Mouse (Mus musculus) 416B (cell line): ENCODE results near the gene Nr4a1.

Experiments
- DNase-seq: peaks from one replicate; pipeline ENCODE4 v3.0.0; 2011; ENCODE audit warnings: low read depth

Gene Nr4a1

DNA sequence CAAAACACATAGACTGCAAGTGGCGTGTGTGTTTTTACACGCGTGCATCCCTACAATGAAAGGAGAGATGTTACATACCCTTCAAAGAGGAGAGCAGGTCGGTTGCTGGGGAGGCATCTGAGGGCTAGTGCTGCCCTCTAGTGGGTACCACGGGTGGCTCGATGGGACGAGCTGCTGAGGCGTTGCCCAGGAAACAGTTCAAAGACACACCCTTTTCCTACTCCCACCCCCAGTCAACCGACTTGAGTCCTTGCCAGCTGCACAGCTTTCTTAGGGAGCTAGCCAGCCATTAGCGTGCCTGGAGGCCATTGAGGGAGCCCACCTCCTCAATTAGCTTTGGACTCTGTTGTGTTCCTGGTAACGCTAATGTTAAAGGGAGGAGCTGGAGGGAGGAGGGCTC is 61.8 kb downstream of the Nr4a1 start:
- DNase-seq = peak; percentile 98

DNA sequence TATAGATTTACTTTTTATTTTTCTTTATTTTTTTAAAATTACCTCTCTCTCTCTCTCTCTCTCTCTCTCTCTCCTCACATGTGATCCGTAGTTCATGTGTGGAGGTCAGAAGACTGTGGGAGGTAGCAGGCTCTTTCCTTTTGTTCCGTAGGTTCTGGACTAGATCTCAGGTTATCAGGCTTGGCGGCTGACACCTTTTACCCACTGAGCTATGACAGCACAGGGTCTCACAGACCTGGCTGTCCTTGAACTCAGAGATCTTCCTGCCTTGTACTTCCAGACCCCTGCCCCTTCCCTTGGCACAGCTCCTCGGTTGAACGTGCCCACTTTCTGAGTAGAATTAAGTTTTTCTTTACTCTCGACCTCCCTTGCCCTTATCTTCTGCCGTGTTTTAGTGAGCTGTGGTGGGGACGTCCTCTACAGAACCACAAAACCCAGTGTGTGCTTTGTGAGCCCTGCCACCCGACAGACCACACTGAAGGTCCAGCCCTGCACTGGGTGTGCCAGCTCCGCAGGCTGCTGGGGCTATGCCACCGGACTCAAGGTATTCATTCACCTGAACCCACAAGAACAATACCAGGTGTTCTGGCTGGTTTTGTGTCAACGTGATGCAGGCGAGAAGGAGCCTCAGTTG is 62.3 kb downstream of the Nr4a1 start:
- DNase-seq = peak; percentile 59

DNA sequence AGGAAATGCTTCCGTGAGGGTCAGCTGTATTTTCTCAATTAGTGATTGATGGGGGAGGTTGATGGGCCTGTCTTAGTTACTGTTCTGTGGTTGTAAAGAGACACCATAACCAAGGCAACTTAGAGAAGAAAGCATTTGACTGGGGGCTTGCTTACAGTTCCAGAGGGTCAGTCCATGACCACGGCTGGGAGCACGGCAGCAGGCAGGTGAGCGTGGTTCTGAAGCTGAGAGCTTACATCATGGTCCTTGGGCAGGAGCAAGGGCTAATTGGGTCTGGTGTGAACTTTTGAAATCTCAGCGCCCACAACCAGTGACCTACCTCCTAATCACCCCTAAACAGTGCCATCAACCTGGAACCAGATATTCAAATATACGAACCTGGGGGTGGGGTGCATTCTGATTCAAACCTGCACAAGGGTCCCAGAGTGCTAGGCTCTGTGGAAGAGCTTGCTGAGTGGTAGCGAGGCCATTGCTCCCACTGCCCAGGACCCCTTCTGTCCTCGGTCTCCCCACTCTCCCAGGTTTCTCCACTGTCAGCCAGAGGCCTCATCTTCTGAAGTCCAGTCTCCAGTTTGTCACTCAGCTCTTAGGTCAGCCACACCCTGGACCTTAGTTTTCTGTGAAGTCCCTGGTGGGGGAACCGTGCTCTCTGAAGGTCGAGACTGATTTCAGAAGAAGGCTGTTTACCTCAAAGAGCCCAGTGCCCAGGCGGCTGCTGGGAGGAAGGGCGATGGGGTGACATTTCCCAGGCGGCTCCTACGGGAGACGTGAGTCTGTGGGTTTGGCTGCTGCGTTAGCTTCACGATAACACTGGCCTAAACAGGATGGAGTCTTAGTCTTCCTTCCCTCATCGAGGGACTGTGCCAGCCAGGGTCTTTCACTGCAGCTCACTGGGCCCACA is 63.1 kb downstream of the Nr4a1 start:
- DNase-seq = no peak

DNA sequence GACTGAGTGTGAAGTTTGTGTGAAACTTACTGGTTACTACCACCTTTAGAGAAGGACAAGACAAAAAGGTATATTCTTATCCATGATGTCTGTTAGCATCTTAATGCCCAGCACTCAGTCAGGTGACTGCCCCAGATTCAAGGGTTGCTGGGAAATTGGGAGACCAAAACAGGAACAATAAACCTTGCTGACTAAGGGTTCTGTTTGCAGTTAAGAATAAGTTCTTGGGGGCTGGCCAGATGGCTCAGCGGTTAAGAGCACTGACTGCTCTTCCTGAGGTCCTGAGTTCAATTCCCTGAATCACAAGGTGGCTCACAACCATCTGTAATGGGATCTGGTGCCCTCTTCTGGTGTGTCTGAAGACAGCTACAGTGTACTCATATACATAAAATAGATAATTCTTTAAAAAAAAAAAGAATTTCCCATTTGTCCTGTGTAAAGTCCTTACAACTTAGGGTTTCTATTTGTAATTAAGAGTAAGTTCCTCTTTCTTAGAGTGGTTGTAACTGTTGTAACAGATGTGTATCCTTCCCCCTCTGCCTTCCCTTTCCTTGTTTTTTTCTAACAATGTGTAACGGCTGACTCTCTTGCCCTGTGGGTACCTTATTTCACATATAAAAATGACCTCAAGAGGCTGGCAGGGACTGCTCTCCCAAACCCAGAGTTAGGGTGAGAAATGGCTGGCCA is 63.9 kb downstream of the Nr4a1 start:
- peak; percentile 95 for DNase-seq

DNA sequence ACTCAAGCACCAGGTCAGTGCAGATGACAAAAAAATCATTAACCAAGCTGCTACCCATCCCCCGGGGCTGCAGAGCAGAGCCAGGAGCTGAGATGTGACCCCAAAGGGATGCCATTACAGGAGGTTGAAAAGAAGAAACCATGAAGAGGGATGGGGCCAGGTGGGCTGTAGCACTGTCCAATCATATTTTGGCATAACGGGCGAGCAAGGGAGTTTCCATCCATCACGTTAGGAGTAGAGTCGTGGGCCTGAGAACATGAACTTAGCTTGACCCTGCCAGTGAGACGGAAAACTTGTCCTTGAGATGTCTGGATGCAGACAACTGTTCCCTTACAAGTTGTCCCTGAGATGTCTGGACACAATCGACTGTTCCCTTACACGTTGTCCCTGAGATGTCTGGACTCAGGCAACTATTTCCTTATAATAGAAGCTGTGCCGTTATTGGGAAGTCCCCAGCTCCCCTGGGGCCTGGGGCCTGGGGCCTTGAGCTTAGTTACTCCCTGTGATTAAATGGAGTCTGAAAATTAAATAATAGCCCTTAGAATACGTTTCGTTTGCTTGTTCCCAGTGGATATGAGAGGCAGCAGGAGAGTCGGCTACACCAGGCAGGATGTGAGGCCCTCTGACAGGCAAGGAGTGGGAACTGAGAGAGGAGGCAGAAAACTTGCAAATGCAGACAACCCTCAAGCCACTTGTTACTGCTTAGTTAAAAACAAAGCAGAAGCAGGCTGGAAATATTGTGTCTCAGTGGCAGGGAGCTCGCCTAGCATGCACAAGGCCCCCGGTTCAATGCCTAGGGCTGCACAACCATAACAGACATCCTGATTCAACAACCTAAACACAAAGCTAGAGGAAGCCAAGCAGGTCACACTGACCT is 65.1 kb downstream of the Nr4a1 start:
- no peak for DNase-seq

DNA sequence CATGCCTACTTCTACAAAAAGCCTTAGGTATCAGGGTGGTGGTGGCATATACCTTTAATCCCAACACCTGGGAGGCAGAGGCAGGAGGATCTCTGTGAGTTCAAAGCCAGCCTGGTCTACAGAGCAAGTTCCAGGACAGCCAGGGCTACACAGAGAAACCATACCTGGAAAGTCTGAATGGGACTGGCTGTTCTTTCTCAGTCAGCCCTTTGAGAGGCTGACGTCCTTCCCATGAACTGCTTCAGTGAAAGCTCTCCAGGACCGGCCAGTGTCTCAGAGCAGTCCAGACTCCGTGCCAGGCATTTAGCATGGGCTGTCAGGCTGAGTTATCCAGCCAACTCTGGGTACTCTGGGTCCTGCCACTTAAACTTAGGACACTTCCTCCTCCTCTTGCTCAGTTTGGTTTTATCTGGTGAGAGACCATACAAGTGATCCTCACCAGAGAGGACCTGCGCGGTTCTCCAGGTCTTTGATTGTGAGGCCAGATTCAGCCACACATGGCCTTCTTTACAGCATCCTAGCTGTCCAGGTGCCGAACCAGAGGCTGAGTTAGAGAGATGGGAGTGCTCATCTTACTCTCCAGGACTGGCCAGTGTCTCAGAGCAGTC is 66.0 kb downstream of the Nr4a1 start:
- peak; percentile 71 for DNase-seq

DNA sequence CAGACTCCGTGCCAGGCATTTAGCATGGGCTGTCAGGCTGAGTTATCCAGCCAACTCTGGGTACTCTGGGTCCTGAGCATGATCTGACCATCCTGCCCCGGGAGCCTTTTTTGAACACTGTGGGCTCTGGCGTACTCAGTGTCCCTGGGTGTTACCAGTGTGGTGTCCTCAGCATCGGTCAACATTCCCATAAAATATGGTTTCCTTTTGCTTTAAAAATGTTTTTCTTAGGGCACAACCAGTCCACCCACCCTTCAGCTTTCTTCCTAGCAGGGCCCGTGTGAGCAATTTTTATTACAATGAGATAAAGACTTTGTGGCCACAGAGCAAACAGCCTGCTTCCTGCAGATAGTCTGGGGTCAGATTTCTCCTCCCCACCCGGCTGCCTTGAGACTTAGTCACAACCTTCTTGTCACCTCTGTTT is 66.6 kb downstream of the Nr4a1 start:
- peak; percentile 99 for DNase-seq

DNA sequence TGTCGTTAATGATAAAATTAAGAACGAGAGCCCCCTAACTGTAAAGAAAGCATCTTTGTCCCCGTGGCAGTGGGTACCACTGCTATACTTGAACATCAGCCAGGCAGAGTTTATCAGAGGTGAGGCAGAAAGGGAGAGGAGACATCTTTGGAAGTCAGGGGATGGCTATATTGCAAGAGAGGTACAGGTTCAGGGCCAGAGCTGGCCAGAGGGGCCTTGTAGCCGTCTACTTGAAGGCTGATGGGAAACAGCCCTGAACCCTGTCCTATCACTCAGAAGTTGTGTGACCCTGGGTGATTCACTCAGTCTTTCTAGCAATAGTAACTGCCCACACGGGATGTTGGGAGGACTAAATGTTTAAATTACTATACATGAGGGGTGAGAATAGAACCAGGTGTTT is 67.1 kb downstream of the Nr4a1 start:
- DNase-seq = peak; percentile 71

DNA sequence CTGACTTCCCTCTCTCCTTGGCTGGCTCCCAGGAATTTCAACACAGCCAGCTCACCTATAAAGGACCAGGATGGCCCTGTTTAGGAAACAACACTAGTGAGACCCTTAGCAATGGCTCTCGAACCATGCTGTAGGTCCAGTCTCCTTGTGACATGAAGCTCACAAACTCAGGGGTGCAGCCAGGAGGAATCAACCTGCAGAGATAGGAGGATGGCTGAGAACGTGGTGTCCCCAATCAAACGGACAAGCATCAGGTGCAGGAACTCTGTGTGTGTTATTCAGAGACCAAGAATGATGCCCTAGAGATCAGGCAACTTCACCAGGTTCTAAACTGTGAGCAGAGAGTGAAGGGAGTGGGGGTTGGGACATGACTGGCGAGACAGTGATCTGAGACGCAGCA is 68.0 kb downstream of the Nr4a1 start:
- DNase-seq = no peak

DNA sequence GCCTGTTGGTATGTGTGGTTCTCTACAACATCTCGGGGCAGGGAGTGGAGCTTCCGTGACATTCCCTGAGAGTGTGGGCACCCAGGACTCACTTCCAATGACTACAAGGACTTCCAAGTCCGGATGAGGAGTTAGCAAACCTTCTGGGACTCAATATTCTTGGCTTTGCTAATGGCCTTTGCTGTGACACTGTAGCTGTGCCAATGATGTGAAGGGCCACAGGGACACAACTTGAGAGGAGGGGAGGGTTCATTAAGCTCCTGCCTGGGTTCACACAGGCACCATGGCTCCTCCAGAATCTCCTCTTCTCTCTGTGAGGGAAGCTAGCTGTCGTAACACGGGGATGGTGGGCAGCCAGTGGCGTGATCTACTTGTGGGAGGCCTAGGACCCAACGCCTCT is 68.6 kb downstream of the Nr4a1 start:
- DNase-seq = no peak

DNA sequence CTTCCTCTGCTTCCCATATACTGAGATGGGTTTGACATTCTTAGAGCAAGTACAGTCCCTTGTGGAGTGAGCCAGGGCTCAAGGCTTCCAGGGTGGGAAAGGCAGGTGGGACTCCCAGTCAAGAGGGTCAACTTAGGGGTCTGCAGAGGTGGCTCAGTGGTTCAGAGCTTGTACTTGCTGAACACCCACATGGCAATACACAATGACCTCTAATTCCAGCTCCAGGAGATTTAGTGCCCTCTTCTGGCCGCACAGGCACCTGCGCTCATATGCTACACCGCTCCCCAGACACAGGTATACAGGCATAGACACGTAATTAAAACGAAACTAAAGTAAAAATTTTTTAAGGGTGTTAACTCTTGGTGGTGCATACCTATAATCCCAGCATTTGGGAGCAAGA is 69.4 kb downstream of the Nr4a1 start:
- peak; percentile 62 for DNase-seq
